Mouse (Mus musculus): ENCODE measurements around the gene Cdx2. TPM values are rescaled to one million over a fixed set of nuclear protein-coding genes. Genes with fewer than 3 reads are reported as not detected.

Cdx2 gene
- 0.56 TPM in 1 of 2 replicates, not detected in the other for polyA plus RNA-seq (2015; fragmentation: Nextera tagmentation; extraction: Ambion mirVana)

DNA sequence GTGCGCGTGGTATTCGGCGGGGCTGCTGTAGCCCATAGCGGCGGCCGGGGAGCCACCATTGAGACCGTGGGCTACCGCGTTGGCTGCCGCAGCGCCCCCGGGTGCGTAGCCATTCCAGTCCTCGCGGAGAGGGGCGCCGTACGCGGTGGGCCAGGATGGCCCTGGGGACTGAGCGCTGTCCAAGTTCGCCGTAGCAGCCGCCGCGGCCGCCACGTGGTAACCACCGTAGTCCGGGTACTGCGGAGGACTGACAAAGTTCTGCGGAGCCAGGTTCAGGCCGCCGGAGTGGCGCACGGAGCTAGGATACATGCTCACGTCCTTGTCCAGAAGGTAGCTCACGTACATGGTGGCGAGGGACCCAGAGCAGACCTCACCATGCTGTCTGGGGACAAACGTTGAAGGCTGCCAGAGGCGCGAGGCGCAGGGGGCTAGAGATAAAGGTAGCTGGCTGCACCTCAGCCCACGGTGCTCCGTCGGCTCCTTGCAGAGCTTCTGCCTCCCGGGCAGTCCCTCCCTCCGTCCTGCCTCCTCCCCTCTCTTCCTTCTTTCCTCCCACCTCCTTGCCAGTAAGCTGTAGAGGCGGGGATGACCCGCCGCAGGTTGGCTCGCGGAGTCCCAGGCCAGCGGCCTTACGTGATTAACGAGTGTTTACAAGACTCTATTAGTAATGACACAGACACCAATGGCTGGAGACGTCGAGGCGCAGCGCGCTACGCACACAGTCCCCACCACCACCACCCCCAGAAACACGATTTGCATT, at the start of gene Cdx2:
TSS of gene Cdx2 (minus strand) at position 633 of the 760 bp plus-strand sequence.
- peak within 1 kb of the TSS; percentile 23; the same call in 1 of the 2 replicates for H3K4me3 ChIP-seq
- H3K27me3 ChIP-seq: peaks cover 100% of the 10 kb centered on the region
- under 1% methylated on average over 63 of the region's 63 CpGs for WGBS
- no peak within 1 kb of the TSS for H3K9ac ChIP-seq
- H3K27ac ChIP-seq: no peak within 1 kb of the TSS
- H3K4me1 ChIP-seq: peaks cover 24% of the 10 kb centered on the region
- peak within 1 kb of the TSS; percentile 38 for H3K4me2 ChIP-seq
- H3K36me3 ChIP-seq: no peaks in the 10 kb centered on the region
- no peaks in the 10 kb centered on the region for H3K9me3 ChIP-seq
- no peak for ATAC-seq (ENCODE audit: insufficient number of reproducible peaks, insufficient read depth, low FRiP score, low TSS enrichment, low read depth)

DNA sequence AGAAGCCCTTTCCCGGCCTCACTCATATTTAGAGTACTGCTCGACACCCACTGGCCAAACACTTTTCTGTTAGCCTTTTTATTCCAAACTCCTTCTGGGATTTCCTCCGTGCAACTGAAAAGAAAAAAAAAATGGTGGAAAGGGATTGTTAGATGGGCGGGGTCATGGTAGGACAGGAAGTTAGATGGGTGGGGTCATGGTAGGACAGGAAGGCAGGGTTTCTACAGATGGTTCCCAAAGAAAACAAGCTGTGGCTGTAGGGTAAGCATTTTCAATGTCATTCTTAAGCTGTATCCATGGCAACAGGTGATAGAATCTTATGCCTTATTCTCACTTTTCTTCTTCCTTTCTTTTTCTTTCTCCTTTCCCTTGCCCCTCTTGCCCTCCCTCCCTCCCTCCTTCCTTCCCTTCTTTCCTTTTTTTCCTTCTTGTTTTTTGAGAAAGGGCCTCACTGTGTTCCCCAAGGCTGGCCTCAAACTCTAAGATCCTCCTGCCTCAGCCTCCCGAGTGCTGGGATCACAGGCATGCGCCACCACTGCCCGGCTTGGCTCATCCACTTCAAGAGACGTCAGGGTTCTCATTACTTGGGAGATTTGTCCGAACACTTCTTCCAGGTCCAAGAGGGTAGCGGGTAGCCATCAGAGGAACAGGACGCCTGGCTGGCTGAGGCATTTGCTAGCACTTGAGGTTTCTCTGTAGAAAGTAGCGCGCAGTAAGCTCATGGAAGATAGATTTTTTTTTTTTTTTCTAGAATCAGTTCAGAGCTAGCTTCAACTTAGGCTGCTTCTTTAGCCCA, 49.4 kb upstream of the Cdx2 start:
- Histone ChIP-seq H3K4me1 (no peaks in the 10 kb centered on the region), H3K27me3 (no peaks in the 10 kb centered on the region), H3K9ac (no peak overlapping the region), H3K27ac (no peak overlapping the region), H3K36me3 (no peaks in the 10 kb centered on the region), H3K4me3 (no peak overlapping the region), H3K4me2 (no peak overlapping the region), H3K9me3 (no peaks in the 10 kb centered on the region)
- 88% methylated on average over 13 of the region's 13 CpGs for WGBS
- no peak for ATAC-seq (ENCODE audit: insufficient number of reproducible peaks, insufficient read depth, low FRiP score, low TSS enrichment, low read depth)

DNA sequence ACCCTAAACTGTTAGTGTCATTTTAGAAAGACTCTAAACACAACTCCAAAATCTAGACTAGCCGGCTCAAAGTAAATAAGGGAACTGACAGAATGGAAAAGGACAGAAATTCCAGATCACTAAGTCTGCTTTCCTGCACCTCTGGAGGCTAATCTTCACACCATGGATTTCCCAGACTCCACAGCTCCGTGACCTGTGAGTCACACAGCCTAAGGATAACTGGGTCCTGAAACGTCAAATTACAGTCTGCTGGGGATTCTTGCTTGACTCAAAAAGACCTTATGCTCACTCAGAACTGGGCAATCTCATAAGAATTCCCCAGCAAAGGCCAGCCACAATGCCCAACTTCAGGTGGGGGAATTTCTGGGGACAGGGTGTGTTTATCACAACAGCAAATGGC, 48.7 kb upstream of the Cdx2 start:
- H3K9me3 ChIP-seq: no peaks in the 10 kb centered on the region
- no peak overlapping the region for H3K4me2 ChIP-seq
- no peak for ATAC-seq (ENCODE audit: insufficient number of reproducible peaks, insufficient read depth, low FRiP score, low TSS enrichment, low read depth)
- H3K27ac ChIP-seq: no peak overlapping the region
- H3K27me3 ChIP-seq: no peaks in the 10 kb centered on the region
- H3K36me3 ChIP-seq: no peaks in the 10 kb centered on the region
- H3K4me1 ChIP-seq: no peaks in the 10 kb centered on the region
- H3K9ac ChIP-seq: no peak overlapping the region
- no peak overlapping the region for H3K4me3 ChIP-seq
- WGBS: 63% methylated on average over 3 of the region's 3 CpGs

DNA sequence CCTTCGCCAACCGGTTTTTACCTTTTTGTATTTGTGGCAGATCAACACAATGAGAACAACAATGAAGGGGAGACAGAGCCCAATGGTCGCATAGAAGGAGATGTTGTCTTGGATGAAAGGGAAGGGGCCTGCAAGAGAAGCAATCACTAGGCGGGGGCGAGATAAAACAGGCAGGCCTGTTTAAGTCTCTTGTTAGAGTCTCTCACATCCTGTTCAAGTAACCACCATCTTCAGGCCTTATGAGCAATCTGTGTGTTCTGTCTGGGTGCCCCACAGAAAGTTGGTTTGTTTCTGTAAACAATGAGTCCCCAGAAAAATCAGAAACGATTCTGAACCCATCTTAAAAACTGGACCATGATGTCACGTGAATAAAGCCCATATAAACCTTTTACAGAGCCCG, 47.9 kb upstream of the Cdx2 start:
- no peaks in the 10 kb centered on the region for H3K36me3 ChIP-seq
- no peak overlapping the region for H3K4me3 ChIP-seq
- H3K27me3 ChIP-seq: no peaks in the 10 kb centered on the region
- H3K4me1 ChIP-seq: no peaks in the 10 kb centered on the region
- H3K27ac ChIP-seq: no peak overlapping the region
- no peak overlapping the region for H3K9ac ChIP-seq
- no peak overlapping the region for H3K4me2 ChIP-seq
- WGBS: 78% methylated on average over 8 of the region's 8 CpGs
- H3K9me3 ChIP-seq: no peaks in the 10 kb centered on the region
- ATAC-seq (ENCODE audit: insufficient number of reproducible peaks, insufficient read depth, low FRiP score, low TSS enrichment, low read depth): no peak

- H3K4me2 ChIP-seq: no peak overlapping the region
- 55% methylated on average over 17 of the region's 17 CpGs for WGBS
- H3K4me1 ChIP-seq: no peaks in the 10 kb centered on the region
- ATAC-seq (ENCODE audit: insufficient number of reproducible peaks, insufficient read depth, low FRiP score, low TSS enrichment, low read depth): no peak
- no peaks in the 10 kb centered on the region for H3K36me3 ChIP-seq
- no peaks in the 10 kb centered on the region for H3K9me3 ChIP-seq
- H3K9ac ChIP-seq: no peak overlapping the region
- H3K27ac ChIP-seq: no peak overlapping the region
- H3K4me3 ChIP-seq: no peak overlapping the region
- no peaks in the 10 kb centered on the region for H3K27me3 ChIP-seq
Measured at GRCm38 (mm10) chr5:147354161-147354780, 47.2 kb upstream of the Cdx2 start.

GRCm38 (mm10) chr5:147351931-147352330, 44.9 kb upstream of the Cdx2 start:
- Histone ChIP-seq H3K4me1 (0 out of 2 replicates have a peak, but pooled peaks cover 6% of the 10 kb centered on the region), H3K9me3 (no peaks in the 10 kb centered on the region), H3K4me3 (no peak overlapping the region), H3K27ac (no peak overlapping the region), H3K9ac (no peak overlapping the region), H3K36me3 (no peaks in the 10 kb centered on the region), H3K4me2 (no peak overlapping the region), H3K27me3 (no peaks in the 10 kb centered on the region)
- no peak for ATAC-seq (ENCODE audit: insufficient number of reproducible peaks, insufficient read depth, low FRiP score, low TSS enrichment, low read depth)
- 87% methylated on average over 8 of the region's 8 CpGs for WGBS

- 63% methylated on average over 1 of the region's 1 CpGs for WGBS
- Histone ChIP-seq H3K9me3 (no peaks in the 10 kb centered on the region), H3K9ac (no peak overlapping the region), H3K27me3 (no peaks in the 10 kb centered on the region), H3K4me2 (no peak overlapping the region), H3K4me1 (0 out of 2 replicates have a peak, but pooled peaks cover 6% of the 10 kb centered on the region), H3K4me3 (no peak overlapping the region), H3K27ac (no peak overlapping the region), H3K36me3 (no peaks in the 10 kb centered on the region)
- ATAC-seq (ENCODE audit: insufficient number of reproducible peaks, insufficient read depth, low FRiP score, low TSS enrichment, low read depth): no peak
Measured at GRCm38 (mm10) chr5:147345981-147346380, 38.9 kb upstream of the Cdx2 start.

- Histone ChIP-seq H3K27me3 (no peaks in the 10 kb centered on the region), H3K27ac (no peak overlapping the region), H3K9ac (no peak overlapping the region), H3K4me1 (0 out of 2 replicates have a peak, but pooled peaks cover 6% of the 10 kb centered on the region), H3K36me3 (no peaks in the 10 kb centered on the region), H3K4me2 (no peak overlapping the region), H3K9me3 (no peaks in the 10 kb centered on the region), H3K4me3 (no peak overlapping the region)
- 86% methylated on average over 10 of the region's 10 CpGs for WGBS
- ATAC-seq (ENCODE audit: insufficient number of reproducible peaks, insufficient read depth, low FRiP score, low TSS enrichment, low read depth): no peak
Measured at GRCm38 (mm10) chr5:147343904-147344303, 36.8 kb upstream of the Cdx2 start.

DNA sequence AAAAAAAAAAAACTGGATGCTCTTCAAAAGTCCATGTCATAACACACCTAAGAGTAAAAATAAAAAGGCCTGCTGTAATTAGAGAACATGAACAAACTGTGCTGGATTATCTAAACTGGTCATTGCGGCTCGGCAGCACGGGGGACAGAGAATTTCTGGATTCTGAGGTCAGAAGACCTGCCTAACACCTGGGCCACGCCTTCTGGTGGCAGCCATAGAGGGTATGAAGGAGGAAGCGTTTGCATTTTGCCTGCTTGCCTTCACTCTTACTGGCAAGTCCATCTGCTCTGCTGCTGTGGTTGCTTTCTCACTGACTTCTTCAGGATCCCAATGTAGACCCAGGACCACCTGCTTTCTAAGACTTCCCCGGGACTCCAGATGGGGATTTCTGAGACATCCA, 35.8 kb upstream of the Cdx2 start:
- ATAC-seq (ENCODE audit: insufficient number of reproducible peaks, insufficient read depth, low FRiP score, low TSS enrichment, low read depth): no peak
- Histone ChIP-seq H3K27me3 (no peaks in the 10 kb centered on the region), H3K4me3 (no peak overlapping the region), H3K4me1 (0 out of 2 replicates have a peak, but pooled peaks cover 2% of the 10 kb centered on the region), H3K4me2 (no peak overlapping the region), H3K36me3 (no peaks in the 10 kb centered on the region), H3K27ac (no peak overlapping the region), H3K9ac (no peak overlapping the region), H3K9me3 (no peaks in the 10 kb centered on the region)
- 87% methylated on average over 6 of the region's 6 CpGs for WGBS

- Histone ChIP-seq H3K27ac (no peak overlapping the region), H3K9ac (no peak overlapping the region), H3K36me3 (no peaks in the 10 kb centered on the region), H3K4me3 (no peak overlapping the region), H3K9me3 (no peaks in the 10 kb centered on the region), H3K4me1 (no peaks in the 10 kb centered on the region), H3K4me2 (no peak overlapping the region), H3K27me3 (no peaks in the 10 kb centered on the region)
- ATAC-seq (ENCODE audit: insufficient number of reproducible peaks, insufficient read depth, low FRiP score, low TSS enrichment, low read depth): no peak
- 70% methylated on average over 13 of the region's 13 CpGs for WGBS
Measured at GRCm38 (mm10) chr5:147340741-147341414, 33.8 kb upstream of the Cdx2 start.

- peaks cover 2% of the 10 kb centered on the region; the same call in 1 of the 2 replicates for H3K4me1 ChIP-seq
- H3K9me3 ChIP-seq: no peaks in the 10 kb centered on the region
- 83% methylated on average over 11 of the region's 11 CpGs for WGBS
- no peak overlapping the region for H3K9ac ChIP-seq
- ATAC-seq (ENCODE audit: insufficient number of reproducible peaks, insufficient read depth, low FRiP score, low TSS enrichment, low read depth): no peak
- no peaks in the 10 kb centered on the region for H3K27me3 ChIP-seq
- H3K27ac ChIP-seq: no peak overlapping the region
- H3K4me2 ChIP-seq: no peak overlapping the region
- no peaks in the 10 kb centered on the region for H3K36me3 ChIP-seq
- H3K4me3 ChIP-seq: no peak overlapping the region
Measured at GRCm38 (mm10) chr5:147339560-147339959, 32.5 kb upstream of the Cdx2 start.

All from embryonic facial prominence, embryonic 13.5 days (tissue).